ENCODE assay signal across 11 mouse cellular contexts in the genomic region with DNA sequence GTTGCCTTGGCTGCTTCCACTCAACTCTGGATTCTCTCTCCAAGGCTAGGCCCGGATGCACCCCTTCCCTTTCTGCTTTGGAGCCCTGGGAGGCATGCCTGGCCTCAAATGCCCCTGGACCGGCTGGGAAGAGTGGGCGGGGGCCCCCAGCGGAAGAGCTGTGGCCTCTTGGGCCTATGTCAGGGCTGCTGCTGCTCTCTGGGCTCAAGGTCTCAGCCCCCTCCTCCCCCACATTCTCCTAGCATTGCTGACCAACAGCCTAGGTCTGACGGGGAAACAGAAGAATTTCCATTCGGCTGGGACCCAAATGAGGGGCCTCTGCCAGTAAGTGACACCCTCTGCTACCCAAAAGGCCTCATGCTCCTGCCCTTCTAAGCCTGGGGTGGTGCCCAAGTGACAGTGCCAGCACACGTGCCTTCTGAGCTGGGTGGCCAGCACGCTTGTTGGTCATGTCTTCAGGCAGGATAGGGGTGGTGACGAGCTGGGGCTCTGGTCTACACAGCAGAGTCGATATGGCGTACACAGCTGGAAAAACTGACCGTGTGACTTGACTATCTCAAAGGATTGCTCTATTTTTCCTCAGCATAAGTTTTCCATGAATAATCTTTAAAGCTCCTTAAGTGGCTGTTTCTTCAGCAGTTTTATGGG. TPM values are rescaled to one million over a fixed set of nuclear protein-coding genes. Genes with fewer than 3 reads are reported as not detected.
DNase-seq lines count a peak whose midpoint lies in the region; ATAC-seq lines count a peak whose summit lies in the region.
"Had no signal": no experiment of that assay in that cellular context is flagged by ENCODE, and none has a peak within 500 bp of the region (broad histone marks: within the 10 kb centered on the region; RNA-seq: fewer than 3 reads in every experiment).

No protein-coding gene starts in this region.

- WGBS in midbrain, embryonic 10.5 days = 84% methylated on average over 12 of the region's 12 CpGs
- 80% methylated on average over 12 of the region's 12 CpGs for WGBS in midbrain, embryonic 11.5 days

- H3K4me3 ChIP-seq in midbrain, embryonic 10.5 days = no peak overlapping the region
- H3K4me3 ChIP-seq in midbrain, embryonic 11.5 days (ENCODE audit: low read depth, low read length) = no peak overlapping the region

- H3K27me3 ChIP-seq in midbrain, embryonic 10.5 days (ENCODE audit: low read depth, poor library complexity, severe bottlenecking) = no peaks in the 10 kb centered on the region
- H3K27me3 ChIP-seq in midbrain, embryonic 11.5 days (ENCODE audit: control insufficient read depth, insufficient read depth, low read length) = no peaks in the 10 kb centered on the region

- peaks cover 8% of the 10 kb centered on the region for H3K4me1 ChIP-seq in midbrain, embryonic 10.5 days
- no peaks in the 10 kb centered on the region for H3K4me1 ChIP-seq in midbrain, embryonic 11.5 days (ENCODE audit: control insufficient read depth, insufficient read depth, low read length)

- peak overlapping the region; percentile 23 for H3K27ac ChIP-seq in midbrain, embryonic 10.5 days (replicated peaks)
- no peak overlapping the region for H3K27ac ChIP-seq in midbrain, embryonic 11.5 days (ENCODE audit: low read depth, low read length)
- H3K27ac ChIP-seq: hindbrain, embryonic 14.5 days had no signal

- no peak overlapping the region for H3K9ac ChIP-seq in midbrain, embryonic 11.5 days (ENCODE audit: low read length)
- H3K9ac ChIP-seq: hindbrain, embryonic 14.5 days; lung, embryonic 14.5 days had no signal

- no peaks in the 10 kb centered on the region for H3K9me3 ChIP-seq in midbrain, embryonic 10.5 days (replicated peaks)
- no peaks in the 10 kb centered on the region for H3K9me3 ChIP-seq in midbrain, embryonic 11.5 days (ENCODE audit: control insufficient read depth, low read length)

- no peak overlapping the region for H3K4me2 ChIP-seq in midbrain, embryonic 11.5 days
- H3K4me2 ChIP-seq: hindbrain, embryonic 14.5 days; lung, embryonic 14.5 days had no signal

- H3K36me3 ChIP-seq in midbrain, embryonic 10.5 days = peaks cover 3% of the 10 kb centered on the region; the same call in 1 of the 2 replicates
- H3K36me3 ChIP-seq in midbrain, embryonic 11.5 days (ENCODE audit: control insufficient read depth, insufficient read depth, low read length) = no peaks in the 10 kb centered on the region; the same call in 1 of the 2 replicates

- no peak for DNase-seq in midbrain, embryonic 10.5 days (ENCODE audit: low spot score)
- no peak for DNase-seq in midbrain, embryonic 11.5 days (ENCODE audit: low spot score, missing footprints)
- DNase-seq in gastrocnemius, postnatal 4 days (ENCODE audit: low spot score in 2 of 2) = peak; percentile 58 to 81
- DNase-seq in kidney, adult 18-20 months = peak; percentile 28
- peak; percentile 35 to 66 for DNase-seq in lung, postnatal 4 days
- no peak for DNase-seq in left cerebral cortex, adult 9 months (ENCODE audit: low spot score in 2 of 2)
- DNase-seq in cerebellum, adult 9-11 months = no peak
- DNase-seq in embryo, embryonic 10 days (ENCODE audit: low spot score) = no peak
- DNase-seq: lung, embryonic 14.5 days; thymus, postnatal 25 days had no signal

- no peak for ATAC-seq in midbrain, embryonic 11.5 days (ENCODE audit: low FRiP score)

RNA-seq across cellular contexts. Expression of a gene that starts 29.0 kb away (rescaled TPM):
- 10.3 and 11.1 TPM in 2 replicates for polyA plus RNA-seq in midbrain, embryonic 10.5 days (2016; fragmentation: Nextera tagmentation; extraction: Ambion mirVana)
- 12.8 and 13.6 TPM in 2 replicates for polyA plus RNA-seq in midbrain, embryonic 11.5 days (2014; fragmentation: Nextera tagmentation; extraction: Ambion mirVana)
- 1 to 10 TPM; 7.5 to 8.4 TPM for total RNA-seq in gastrocnemius, postnatal 4 days (2021)

RNA-seq across cellular contexts. Expression of a gene that starts 55.4 kb away (rescaled TPM):
- 21.8 and 25.9 TPM in 2 replicates for polyA plus RNA-seq in midbrain, embryonic 10.5 days (2016; fragmentation: Nextera tagmentation; extraction: Ambion mirVana)
- 17.0 and 18.8 TPM in 2 replicates for polyA plus RNA-seq in midbrain, embryonic 11.5 days (2014; fragmentation: Nextera tagmentation; extraction: Ambion mirVana)
- total RNA-seq in gastrocnemius, postnatal 4 days (2021) = 100 to 1,000 TPM; 356 to 404 TPM

Comparison
In these comparisons a context has a peak if more than half of its experiments do, and no peak if none do; other contexts are left out.
1. DNase-seq: peak in gastrocnemius, postnatal 4 days (2 of 2), kidney, adult 18-20 months (single experiment) and lung, postnatal 4 days (2 of 2); none in midbrain, embryonic 10.5 days (single experiment), midbrain, embryonic 11.5 days (single experiment), left cerebral cortex, adult 9 months (0 of 2), cerebellum, adult 9-11 months (single experiment) and embryo, embryonic 10 days (single experiment).